Mouse (Mus musculus): ENCODE measurements around the gene Cnot1.

Gene Cnot1

DNA sequence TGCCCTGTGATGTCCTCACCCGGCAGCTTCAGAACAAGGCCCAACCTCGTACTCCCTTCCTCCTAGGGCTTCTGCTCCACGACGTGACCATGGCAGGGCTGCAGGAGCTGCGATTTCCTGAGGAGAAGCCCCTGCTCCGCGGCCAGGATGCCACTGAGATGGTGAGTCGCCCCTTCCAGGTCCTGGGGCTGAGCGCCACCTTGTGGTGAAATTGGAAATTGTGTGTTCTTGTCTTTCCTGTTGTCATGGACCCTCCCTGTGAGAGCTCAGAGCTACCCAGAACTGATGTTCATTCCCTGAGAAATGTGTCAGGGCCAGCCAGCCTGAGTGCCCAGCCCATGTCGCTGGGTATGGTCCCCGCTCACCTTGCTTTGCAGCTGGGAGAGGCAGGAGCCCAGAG, 110.1 kb downstream of the Cnot1 start:
- DNase-seq (ENCODE audit: extremely low read depth, insufficient read length, low spot score): peak; percentile 64

DNA sequence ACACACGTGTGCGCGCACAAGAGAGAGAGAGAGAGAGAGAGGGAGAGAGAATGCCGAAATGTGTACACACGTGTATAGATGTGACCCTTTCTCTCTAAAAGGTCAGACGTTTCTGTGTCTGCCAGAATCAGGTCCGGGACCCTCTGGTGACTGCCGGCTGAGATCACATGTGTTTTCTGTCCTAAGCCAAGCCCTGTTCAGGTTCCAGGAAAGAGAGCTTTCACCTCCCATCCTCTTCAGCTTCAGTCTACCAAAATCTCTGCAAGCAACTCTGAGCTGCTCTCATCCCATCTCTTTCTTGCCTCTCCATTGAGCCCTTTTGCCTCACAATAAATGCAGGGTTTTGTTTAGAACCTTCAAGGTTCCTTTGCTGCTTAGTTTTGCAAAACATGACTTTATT, 110.6 kb downstream of the Cnot1 start:
- DNase-seq (ENCODE audit: extremely low read depth, insufficient read length, low spot score): no peak

DNA sequence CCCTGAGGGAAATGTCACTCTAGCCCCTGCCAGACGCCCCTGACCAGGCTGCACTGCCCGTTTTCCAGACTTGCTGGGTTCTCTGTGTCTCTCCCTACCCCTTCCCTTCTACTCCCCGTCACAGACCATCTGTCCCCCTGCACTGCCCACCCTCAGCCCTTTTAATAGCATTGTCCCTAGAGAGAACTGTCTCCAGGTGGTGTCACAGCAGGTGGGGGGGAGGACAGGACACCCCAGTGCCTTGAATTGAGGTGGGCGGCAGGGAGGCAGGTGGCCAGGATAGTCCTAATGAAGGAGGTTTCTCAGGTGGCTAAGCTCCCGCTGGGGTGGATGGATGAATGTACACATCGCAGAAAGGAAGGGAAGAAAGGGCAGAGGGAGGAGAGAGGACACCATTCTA, 112.6 kb downstream of the Cnot1 start:
- no peak for DNase-seq (ENCODE audit: extremely low read depth, insufficient read length, low spot score)

DNA sequence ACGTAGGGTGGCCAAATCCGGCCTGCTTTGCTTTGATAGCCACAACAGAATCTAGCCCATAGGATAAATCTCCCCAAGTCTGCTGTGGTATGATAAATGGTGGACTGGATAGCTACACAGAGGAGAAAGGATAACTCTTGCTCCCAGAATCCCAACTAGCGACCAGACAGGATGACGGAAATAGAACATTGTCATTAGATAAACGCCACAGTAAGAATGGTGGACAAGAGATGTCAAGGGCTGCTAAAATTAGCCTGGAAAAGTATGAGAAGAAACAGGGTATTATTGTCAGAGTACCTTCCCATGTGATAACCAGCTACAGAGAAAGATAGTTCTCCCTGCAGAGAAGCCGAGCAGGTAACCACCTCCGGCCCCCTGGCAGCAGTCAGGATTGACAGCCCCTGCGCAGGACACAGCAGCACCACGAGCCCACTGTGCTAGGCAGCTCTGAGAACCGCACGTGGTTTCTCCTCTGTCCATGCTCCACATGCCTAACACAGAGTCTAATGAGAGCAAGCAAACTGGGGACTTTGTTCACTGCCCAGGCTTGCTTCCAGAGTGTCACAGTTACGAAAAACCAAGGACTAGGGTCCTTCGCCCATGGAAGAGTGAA, 116.2 kb downstream of the Cnot1 start:
- no peak for DNase-seq (ENCODE audit: extremely low read depth, insufficient read length, low spot score)

DNA sequence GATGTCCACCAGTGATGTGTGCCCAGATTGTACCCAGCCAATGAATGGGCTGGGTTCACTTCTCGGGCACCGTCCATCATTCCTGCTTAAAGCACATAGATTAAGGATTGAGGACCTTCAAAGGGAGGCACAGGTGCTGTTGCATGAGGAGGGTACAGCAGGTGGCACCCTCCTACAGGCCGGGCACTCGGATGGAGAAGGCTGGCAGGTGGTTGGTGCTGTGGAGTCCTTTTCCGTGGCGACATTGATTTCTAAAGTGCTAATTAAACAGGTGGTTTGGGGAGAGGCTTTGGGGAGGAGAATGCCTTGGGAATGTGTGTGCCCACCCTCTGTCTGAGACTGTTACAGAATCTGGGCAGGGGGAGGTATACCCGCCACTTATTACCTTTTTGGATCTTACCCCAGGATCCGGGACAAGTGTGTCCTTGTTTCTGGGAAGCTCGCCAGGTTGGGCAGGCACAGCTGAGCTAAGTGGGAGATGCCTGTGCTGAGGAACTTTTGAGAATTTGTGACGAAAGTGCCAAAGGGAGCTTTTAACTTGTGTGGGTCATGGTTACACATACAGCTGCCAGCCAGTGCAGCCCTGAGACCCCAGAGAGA, 119.1 kb downstream of the Cnot1 start:
- no peak for DNase-seq (ENCODE audit: extremely low read depth, insufficient read length, low spot score)

DNA sequence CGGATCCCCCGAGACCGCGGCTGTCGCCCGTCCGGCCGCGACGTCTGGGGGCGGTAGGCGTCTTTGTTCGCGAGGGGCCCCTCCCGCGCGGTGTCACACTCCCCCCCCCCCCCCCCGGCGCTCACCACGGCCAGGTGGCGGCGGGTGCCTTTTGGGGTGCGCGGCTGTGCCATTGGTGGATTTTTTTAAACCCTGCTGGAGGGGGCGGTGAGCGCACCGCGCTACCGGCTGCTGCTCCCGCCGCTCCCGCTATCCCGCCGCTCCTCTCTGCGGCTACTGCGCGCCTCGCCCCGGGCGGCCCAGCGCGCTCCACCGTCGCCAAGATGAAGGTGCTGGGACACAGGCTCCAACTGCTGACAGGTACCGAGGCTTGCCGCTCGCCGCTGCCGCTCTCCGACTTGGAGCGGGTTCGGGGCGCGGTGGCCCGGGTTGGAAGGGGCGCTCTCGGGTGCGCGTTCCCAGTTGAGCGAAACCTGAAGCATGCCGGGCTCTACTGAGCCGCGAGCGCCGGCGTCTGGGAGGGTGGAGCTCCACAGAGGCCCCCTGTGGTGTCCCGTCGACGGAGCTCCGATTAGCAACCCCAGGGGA, 129.1 kb downstream of the Cnot1 start:
- DNase-seq (ENCODE audit: extremely low read depth, insufficient read length, low spot score): no peak

DNA sequence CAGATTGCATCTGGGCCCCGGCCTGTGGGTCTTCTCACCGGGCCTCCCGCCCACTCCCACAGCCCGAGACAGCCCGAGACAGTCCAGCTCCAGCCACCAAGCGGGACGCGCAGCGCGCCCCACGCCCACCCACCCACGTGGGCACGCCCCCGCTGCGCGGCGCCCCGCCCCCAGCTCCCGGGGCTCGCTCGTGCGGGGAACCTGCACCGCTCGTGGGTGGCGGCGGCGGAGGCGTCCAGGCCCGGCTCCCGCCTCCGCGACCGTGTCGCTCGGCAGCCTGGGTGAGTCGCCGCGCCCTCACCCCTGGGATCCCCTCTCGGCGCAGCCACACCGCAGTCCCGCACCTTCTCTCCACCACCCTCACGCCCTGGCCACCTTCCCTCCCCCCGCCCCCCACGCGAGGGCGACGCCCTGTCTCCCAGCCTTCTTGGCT, 129.7 kb downstream of the Cnot1 start:
- no peak for DNase-seq (ENCODE audit: extremely low read depth, insufficient read length, low spot score)

DNA sequence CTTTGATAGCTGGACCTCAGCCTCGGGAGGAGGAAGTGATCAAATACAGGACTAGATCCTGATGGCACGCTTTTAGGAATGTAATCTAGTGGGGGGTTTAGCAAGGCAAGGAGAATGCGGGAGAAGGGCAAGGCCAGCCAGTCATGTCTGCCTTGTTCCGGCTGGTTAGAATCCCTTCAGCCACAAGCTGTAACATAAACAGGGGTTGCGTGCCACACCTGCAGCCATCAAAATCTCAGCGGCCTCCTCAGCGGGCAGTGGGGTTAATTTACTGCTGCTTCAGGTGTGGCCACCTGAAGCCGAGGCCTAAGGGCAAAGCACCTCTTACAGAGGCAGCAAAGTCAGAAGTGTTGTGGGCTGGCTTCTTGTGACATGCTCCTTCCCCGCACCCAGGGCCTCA, 130.6 kb downstream of the Cnot1 start, which contains the start of gene Ndrg4:
TSS of gene Ndrg4 (plus strand) at position 350 of the 400 bp plus-strand sequence.
- DNase-seq (ENCODE audit: extremely low read depth, insufficient read length, low spot score): no peak

DNA sequence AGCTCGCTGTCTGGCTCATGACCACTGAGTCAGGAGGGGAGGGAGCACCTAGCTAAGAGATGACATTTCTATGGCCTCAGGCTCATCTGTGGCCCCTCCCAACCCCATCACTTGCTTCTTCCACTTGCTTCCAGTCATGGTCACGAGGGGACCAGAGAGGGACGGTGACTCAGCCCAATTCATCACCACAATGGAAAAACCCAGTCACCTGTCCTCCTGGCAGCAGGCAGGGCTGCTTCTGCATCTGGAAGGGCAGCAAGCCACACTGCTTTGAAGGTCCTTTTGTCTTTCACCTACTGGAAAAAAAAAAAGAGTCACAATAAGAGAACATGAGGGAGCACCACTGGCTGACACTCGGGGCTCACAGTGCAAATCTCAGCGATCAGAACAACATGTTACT, 134.5 kb downstream of the Cnot1 start:
- peak; percentile 79 for DNase-seq (ENCODE audit: extremely low read depth, insufficient read length, low spot score)

DNA sequence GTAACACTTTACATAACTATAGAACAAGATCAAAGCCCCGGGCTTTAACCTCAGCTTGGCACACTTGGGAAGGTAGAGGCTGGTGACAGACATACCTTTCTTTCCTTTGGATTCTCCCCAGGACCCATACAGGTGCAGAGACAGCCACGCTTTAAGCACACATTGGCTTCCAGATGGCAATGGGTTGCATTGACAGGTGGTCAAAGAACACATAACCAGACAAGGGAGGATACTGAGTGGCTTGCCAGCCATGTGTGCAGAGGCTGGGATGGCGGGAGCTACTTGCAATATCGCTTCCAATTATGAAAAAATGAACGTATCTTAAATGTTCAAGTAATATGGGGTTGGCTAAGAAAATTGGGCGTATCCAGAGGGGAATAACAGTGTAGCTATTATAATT, 135.4 kb downstream of the Cnot1 start:
- no peak for DNase-seq (ENCODE audit: extremely low read depth, insufficient read length, low spot score)

DNA sequence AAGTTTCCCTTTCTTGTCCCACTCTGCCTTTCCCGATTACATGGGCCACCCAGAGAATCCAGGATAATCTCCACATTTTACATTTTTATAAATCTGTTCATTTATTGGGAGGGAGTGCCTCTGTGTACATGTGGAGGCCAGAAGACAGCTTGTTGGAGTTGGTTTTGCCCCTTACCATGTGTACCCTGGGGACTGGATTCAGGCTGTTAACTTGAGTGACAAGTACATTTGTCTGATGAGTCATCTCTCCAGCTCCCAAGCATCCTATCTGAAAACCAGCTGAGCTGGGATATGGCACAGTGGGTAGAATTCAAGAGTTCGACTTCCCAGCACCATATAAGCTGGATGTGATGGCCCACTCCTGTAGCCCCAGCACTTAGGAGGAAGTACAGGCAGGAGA, 137.3 kb downstream of the Cnot1 start:
- no peak for DNase-seq (ENCODE audit: extremely low read depth, insufficient read length, low spot score)
